In the genomic region with DNA sequence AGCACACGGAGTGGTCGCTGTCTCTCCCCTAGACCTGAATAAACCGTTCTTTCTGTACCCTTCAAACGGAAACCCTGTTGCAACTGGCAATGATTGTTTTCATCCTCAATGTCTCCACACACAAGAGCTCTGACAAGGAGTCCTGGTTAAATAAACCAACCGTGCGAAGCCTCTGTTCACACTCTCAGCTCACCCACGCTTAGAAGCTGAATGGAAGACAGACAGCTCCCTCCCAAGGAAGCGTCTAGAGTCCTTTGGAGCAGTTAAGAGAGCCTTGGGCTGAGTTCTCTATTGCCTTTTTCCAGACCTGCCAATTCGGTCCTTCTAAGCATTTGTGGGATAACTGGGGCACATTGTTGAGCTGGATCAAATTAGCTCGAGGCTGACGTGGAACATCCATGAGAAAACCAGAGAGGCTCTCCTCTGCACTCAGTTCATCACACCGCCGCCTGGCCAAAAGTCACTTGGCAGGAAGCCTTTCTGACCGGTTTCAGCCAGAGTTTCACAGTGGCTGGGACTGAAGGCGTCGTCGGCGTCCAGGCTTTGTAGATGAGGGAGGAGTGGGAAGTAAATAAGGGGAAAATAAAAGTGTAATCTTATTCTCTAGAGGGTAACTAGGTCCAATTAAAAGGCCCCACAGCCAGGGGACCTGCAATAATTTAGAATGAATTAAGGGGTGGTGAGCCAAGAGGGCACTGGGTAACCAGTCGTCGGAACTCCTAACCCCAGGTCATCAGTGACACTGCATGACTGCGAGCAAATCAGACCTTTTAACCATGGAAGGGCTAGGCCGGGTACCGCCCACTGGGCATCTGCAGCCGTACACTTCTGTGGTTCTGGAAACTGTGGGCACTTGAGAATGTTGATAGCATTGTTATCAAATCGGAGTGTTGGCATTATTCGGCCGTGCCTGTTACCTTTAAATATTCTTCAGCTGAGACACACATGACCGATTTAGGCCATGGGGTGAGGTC, we compare ENCODE assay signal across 8 mouse cellular contexts.
DNase-seq lines count a peak whose midpoint lies in the region; ATAC-seq and TF ChIP-seq lines count a peak whose summit lies in the region.

No protein-coding gene starts in this region.

- H3K4me1 ChIP-seq in intestine, postnatal 0 days (replicated peaks; ENCODE audit: control insufficient read depth, insufficient read depth, low read length) = peaks cover 10% of the 10 kb centered on the region; the same call in 1 of the 2 replicates
- peaks cover 61% of the 10 kb centered on the region for H3K4me1 ChIP-seq in lung, embryonic 15.5 days
- peaks cover 12% of the 10 kb centered on the region for H3K4me1 ChIP-seq in forebrain, embryonic 15.5 days
- no peaks in the 10 kb centered on the region; the same call in 1 of the 2 replicates for H3K4me1 ChIP-seq in midbrain, embryonic 11.5 days (ENCODE audit: control insufficient read depth, insufficient read depth, low read length)

- ATAC-seq in intestine, postnatal 0 days = peak; percentile 88
- ATAC-seq in lung, embryonic 15.5 days (ENCODE audit: borderline replicate concordance, extremely low read depth, low FRiP score, low TSS enrichment) = peak; percentile 50; the same call in 1 of the 2 replicates
- no peak for ATAC-seq in forebrain, embryonic 15.5 days (replicated peaks)
- ATAC-seq in midbrain, embryonic 11.5 days (ENCODE audit: low FRiP score) = no peak

- H3K9ac ChIP-seq in intestine, postnatal 0 days (ENCODE audit: low read depth, low read length) = no peak overlapping the region
- H3K9ac ChIP-seq in lung, embryonic 15.5 days = no peak overlapping the region
- no peak overlapping the region for H3K9ac ChIP-seq in forebrain, embryonic 15.5 days (replicated peaks)
- H3K9ac ChIP-seq in midbrain, embryonic 11.5 days (ENCODE audit: low read length) = no peak overlapping the region

- H3K27me3 ChIP-seq in intestine, postnatal 0 days (replicated peaks; ENCODE audit: control insufficient read depth, insufficient read depth, low read length) = no peaks in the 10 kb centered on the region
- no peaks in the 10 kb centered on the region for H3K27me3 ChIP-seq in lung, embryonic 15.5 days
- H3K27me3 ChIP-seq in forebrain, embryonic 15.5 days = no peaks in the 10 kb centered on the region
- H3K27me3 ChIP-seq in midbrain, embryonic 11.5 days (ENCODE audit: control insufficient read depth, insufficient read depth, low read length) = no peaks in the 10 kb centered on the region

- peak overlapping the region; percentile 24; the same call in 1 of the 2 replicates for H3K4me2 ChIP-seq in intestine, postnatal 0 days (replicated peaks; ENCODE audit: low read depth)
- no peak overlapping the region for H3K4me2 ChIP-seq in lung, embryonic 15.5 days
- no peak overlapping the region for H3K4me2 ChIP-seq in forebrain, embryonic 15.5 days (replicated peaks)
- H3K4me2 ChIP-seq in midbrain, embryonic 11.5 days = no peak overlapping the region

- 42% methylated on average over 28 of the region's 28 CpGs for WGBS in intestine, postnatal 0 days
- 50% methylated on average over 28 of the region's 28 CpGs for whole genome bisulfite sequencing in lung, embryonic 15.5 days
- 73% methylated on average over 28 of the region's 28 CpGs for WGBS in forebrain, embryonic 15.5 days
- 82% methylated on average over 28 of the region's 28 CpGs for WGBS in midbrain, embryonic 11.5 days

- intact Hi-C loops in gastrocnemius, adult 2 months (cut with DNase I) = loop anchor here (10.0 kb wide), 1 partner anchor 765 kb away; no protein-coding TSS in a partner anchor

- 0 out of 2 replicates have a peak overlapping the region, but pooled peaks have one; percentile 13 for H3K4me3 ChIP-seq in gastrocnemius, adult 2 months
- H3K4me3 ChIP-seq in intestine, postnatal 0 days (ENCODE audit: low read depth, low read length) = no peak overlapping the region
- H3K4me3 ChIP-seq in lung, embryonic 15.5 days = no peak overlapping the region
- no peak overlapping the region for H3K4me3 ChIP-seq in forebrain, embryonic 15.5 days
- no peak overlapping the region for H3K4me3 ChIP-seq in midbrain, embryonic 11.5 days (ENCODE audit: low read depth, low read length)

- DNase-seq in cerebellum, postnatal 10 days = peak; percentile 81 to 84
- DNase-seq in cerebellum, adult 11-12 months = no peak
- DNase-seq in gastrocnemius, adult 2 months = peak; percentile 91
- no peak for DNase-seq in layer of hippocampus, adult 18-20 months (ENCODE audit: low spot score in 2 of 2)
- no peak for DNase-seq in midbrain, embryonic 11.5 days (ENCODE audit: low spot score, missing footprints)

- no peaks in the 10 kb centered on the region for H3K36me3 ChIP-seq in intestine, postnatal 0 days (ENCODE audit: control insufficient read depth, insufficient read depth)
- H3K36me3 ChIP-seq in lung, embryonic 15.5 days = no peaks in the 10 kb centered on the region
- H3K36me3 ChIP-seq in forebrain, embryonic 15.5 days = no peaks in the 10 kb centered on the region
- no peaks in the 10 kb centered on the region for H3K36me3 ChIP-seq in midbrain, embryonic 11.5 days (ENCODE audit: control insufficient read depth, insufficient read depth, low read length)

- H3K9me3 ChIP-seq in intestine, postnatal 0 days (ENCODE audit: control insufficient read depth) = no peaks in the 10 kb centered on the region
- H3K9me3 ChIP-seq in lung, embryonic 15.5 days = no peaks in the 10 kb centered on the region
- H3K9me3 ChIP-seq in forebrain, embryonic 15.5 days = no peaks in the 10 kb centered on the region
- no peaks in the 10 kb centered on the region for H3K9me3 ChIP-seq in midbrain, embryonic 11.5 days (ENCODE audit: control insufficient read depth, low read length)

- TF ChIP-seq CTCF in gastrocnemius, adult 2 months (IDR thresholded peaks at IDR 0.05) = no peak
- no peak for TF ChIP-seq CTCF in intestine, postnatal 0 days (IDR thresholded peaks at IDR 0.05; ENCODE audit: low read depth)

- peak overlapping the region; percentile 72 for H3K27ac ChIP-seq in gastrocnemius, adult 2 months
- peak overlapping the region; percentile 21 for H3K27ac ChIP-seq in intestine, postnatal 0 days (ENCODE audit: low read depth, low read length)
- peak overlapping the region; percentile 83 for H3K27ac ChIP-seq in lung, embryonic 15.5 days
- H3K27ac ChIP-seq in forebrain, embryonic 15.5 days (replicated peaks) = no peak overlapping the region
- H3K27ac ChIP-seq in midbrain, embryonic 11.5 days (ENCODE audit: low read depth, low read length) = no peak overlapping the region

Comparison
In these comparisons a context has a peak if more than half of its experiments do, and no peak if none do; other contexts are left out.
1. DNase-seq: peak in cerebellum, postnatal 10 days (2 of 2) and gastrocnemius, adult 2 months (single experiment); none in cerebellum, adult 11-12 months (single experiment), layer of hippocampus, adult 18-20 months (0 of 2) and midbrain, embryonic 11.5 days (single experiment).
2. H3K27ac ChIP-seq: peak in gastrocnemius, adult 2 months (single experiment), intestine, postnatal 0 days (single experiment) and lung, embryonic 15.5 days (single experiment); none in forebrain, embryonic 15.5 days (single experiment) and midbrain, embryonic 11.5 days (single experiment).
3. ATAC-seq: peak in intestine, postnatal 0 days (single experiment) and lung, embryonic 15.5 days (single experiment); none in forebrain, embryonic 15.5 days (single experiment) and midbrain, embryonic 11.5 days (single experiment).